Mouse (Mus musculus): ENCODE results near the gene Zkscan3.
A peak's percentile ranks its signal among the peaks of the same experiment; 100 is the strongest.
"Not testable (repeated sequence)": the region's sequence is repeated elsewhere in the genome, so short reads cannot be mapped to it uniquely, and the experiment has no call there.

Zkscan3 gene

DNA sequence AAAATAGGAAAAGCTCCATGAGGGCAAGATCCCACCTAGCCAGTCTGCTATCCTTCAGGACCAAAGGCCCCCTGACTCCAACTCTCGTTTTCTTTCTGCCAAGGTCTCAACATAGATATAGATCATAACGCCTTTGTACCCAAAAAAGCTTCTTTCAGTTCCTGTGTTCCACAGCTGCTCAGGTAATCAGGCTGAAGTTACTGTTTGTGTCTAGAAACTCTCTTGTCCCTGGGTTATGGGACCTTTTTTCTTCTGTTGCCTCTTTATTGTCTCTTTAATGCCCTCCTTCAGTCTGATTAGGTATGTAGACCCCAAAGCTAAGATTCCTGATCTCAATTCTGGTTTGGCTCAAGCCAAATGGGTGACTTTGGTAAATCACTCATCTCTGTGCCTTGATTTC is 5.1 kb downstream of the Zkscan3 start:
- DNase-seq (ENCODE audit: low read depth), result no peak

DNA sequence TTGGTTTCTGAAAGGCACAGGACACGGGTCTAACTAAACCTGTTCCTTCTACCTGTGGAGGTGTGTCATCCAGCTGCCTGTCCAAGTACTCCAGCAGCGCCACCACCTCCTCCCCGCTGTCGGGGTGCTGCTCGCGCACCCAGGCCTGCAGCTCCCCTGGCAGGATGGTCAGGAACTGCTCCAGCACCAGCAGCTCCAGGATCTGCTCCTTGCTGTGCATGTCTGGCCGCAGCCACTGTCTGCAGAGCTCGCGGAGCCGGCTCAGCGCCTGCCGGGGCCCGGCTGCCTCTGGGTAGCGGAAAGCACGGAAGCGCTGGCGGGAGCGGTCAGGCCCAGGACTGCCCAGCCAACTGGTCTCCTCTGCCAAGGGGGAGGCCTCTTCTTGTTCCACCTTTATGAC is 6.5 kb downstream of the Zkscan3 start:
- DNase-seq (ENCODE audit: low read depth), result not testable (repeated sequence)

DNA sequence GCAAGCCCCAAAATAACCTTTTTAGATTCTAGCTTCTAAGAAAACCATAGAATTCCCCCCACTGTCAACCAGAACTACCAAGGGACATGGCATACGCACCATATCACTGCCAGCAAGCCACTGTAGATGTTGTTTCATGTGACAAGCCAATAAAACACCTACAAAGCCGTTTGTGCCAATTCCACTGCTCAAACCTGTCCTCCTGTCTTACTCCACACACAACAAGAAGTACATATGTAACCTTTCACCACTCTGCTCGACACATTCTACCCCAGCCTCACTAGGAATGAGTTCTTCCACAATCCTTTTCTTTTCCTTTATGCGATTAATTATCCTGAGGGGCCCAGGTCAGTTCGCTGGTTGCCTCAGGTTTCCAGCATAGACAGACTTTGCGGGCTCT is 6.9 kb downstream of the Zkscan3 start:
- no peak for DNase-seq (ENCODE audit: low read depth)

DNA sequence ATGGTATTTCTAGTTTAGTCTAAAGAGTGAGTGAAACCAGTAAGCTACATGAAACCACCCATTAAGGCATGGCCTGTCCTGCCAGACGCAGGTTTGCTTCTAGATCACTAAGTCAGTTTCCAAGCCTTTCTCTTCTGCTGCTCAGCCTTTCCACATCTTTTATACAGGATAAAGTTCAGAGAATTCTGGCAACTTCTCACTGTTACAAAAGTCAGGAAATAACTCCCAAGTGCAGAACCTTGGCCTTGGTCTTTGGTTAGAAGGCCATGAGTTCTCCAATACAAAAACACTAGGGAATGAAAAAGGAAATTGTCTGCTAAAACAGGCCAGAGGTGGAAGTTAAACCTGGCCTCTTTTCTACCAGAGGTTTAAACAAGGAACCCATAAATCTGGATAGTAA is 7.3 kb downstream of the Zkscan3 start:
- DNase-seq (ENCODE audit: low read depth), result no peak

DNA sequence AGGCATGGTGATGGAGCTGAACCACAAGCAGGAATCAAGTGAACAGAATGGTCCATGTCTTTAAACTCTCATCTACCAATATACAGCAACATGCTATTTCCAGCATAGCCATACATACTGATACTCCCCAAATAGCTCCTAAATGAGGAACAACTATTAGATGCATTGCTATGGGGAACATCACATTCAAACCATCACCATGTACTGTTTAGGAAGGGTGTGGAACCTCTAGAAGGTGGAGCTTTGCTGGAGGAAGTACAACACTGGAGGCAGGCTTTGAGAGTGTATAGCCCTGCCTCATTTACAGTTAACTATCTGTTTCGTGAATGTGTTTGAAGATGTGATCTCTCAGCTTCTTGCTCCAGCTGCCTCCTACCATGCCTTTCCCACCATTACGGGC is 24.8 kb downstream of the Zkscan3 start:
- DNase-seq (ENCODE audit: low read depth), result no peak

DNA sequence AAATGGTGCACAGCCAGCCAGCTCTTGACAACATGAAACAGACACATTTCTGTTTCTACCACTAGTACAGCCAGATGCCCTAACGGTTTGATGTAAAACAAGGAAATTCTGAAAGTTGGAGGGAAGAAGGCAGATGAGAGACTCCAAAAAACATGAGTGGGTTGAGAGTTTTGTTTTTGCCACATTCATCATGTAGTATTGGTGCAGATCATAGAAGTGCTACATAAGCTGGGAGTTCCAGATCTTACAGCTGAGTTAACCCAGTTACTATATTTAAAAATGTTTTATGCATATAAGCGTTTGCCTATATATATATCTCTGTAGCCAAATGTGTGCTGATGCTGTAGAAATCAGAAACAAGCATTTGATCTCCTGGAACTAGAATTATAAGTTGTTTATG is 29.9 kb downstream of the Zkscan3 start:
- no peak for DNase-seq (ENCODE audit: low read depth)

DNA sequence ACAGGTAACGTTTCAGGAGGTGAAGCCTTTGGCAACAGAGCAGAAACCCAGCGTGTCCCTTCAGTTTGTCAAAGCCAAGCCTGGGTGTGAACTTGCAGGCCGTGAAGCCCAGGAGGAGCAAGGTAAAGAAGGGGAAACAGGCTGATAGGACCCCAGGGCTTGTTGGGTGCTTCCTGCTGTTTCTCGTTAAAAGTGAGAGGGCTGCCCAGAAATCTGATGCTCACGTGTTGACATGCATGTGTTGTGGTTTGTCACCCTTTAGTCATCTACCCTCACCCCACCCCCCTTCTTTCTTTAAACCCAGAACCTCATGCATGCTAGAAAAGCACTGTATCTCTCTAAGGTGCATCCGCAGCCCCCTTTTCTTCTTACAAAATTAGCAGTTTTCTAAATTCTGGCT is 35.9 kb downstream of the Zkscan3 start:
- peak; percentile 42 for DNase-seq (ENCODE audit: low read depth)

DNA sequence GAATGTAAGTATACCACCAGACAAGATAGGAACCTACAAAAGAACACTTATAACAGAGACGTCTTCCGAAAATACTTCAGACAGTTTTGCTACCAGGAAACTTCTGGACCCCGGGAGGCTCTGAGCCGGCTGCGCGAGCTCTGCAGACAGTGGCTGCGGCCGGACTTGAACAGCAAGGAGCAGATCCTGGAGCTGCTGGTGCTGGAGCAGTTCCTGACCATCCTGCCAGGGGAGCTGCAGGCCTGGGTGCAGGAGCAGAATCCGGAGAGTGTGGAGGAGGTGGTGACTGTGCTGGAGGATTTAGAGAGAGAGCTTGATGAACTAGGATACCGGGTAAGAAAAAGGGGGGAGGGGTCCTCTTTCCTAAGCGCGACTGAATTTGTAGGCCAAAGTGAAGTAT is 38.8 kb downstream of the Zkscan3 start:
- DNase-seq (ENCODE audit: low read depth), result no peak

DNA sequence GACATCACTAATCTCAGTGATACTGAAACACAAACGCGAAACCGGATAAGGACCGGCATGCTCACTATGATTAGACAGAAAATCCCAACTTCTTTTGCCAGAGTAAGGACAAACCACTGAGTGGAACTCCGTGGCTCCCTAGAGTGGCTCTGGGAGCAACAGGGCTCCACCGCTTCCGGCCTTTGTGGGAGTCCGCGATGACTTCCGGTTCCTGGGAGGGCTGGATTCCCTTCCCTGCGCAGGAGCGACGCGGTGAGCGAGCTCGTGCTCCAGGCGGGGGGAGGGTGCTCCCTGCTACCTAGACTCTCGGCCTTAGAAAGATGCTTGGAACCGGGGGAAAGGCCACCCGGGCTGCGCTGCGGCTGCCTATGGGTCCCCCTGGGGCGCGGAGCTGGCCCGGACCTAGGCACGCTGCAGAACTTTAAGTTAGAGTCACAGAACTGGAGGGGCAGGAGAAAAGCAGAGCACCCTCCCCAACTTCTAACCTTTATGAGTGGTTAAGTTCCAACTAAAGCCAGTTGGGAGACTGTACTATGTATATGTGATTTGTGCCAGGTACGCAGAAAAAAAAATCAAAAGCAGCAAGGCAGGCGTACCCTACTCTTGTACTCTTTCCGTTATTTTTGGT is 39.8 kb downstream of the Zkscan3 start, which contains the start of gene Zscan12:
TSS of gene Zscan12 (plus strand) at position 200 of the 628 bp plus-strand sequence.
- DNase-seq (ENCODE audit: low read depth), result peak; percentile 94

DNA sequence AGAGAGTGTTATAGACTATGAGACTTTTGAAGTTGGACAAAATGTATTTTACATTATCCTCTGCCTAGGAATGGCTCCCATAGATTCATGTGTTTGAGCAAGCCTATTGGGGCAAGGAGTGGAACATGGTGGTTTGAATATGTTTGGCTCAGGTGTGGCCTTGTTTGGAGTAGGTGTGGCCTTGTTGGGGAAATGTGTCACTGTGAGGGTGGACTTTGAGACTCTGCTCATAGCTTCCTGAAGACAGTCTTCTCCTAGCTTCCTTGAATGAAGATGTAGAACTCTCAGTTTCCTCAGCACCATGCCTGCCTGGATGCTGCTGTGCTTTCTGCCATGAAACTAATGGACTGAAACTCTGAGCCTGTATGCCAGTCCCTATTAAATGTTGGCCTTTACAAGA is 52.0 kb downstream of the Zkscan3 start:
- no peak for DNase-seq (ENCODE audit: low read depth)

DNA sequence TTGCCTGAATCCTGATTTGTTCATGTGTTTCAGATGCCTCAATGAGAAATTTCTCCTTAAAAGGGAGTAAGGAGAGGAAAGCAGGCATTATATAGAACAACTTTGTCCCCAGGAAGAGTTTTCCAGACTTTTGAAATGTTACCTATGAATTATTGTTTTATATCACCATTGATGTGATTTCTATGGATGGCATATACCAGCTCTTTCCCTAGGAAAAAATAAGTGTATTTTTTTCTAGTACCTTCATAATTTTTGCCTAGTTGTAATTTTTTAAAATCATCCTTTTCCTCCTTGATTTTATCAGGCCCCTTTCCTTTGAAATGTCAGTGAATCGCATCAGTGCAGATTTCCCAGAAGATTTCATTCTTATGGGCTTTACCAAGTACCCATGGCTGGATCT is 55.9 kb downstream of the Zkscan3 start, which contains the start of gene Olfr1367:
TSS of gene Olfr1367 (plus strand) at position 301 of the 400 bp plus-strand sequence.
- DNase-seq (ENCODE audit: low read depth), result no peak

Data from 416B (cell line).